Mouse (Mus musculus) lung, adult 2 months (tissue): ENCODE measurements at regions not wholly inside any gene's neighbourhood (a gene's known extent, or its start where the extent isn't known, plus 50 kb on each side); places are given as distances from the start of the nearest gene placed in this dataset.

Source experiments
- CTCF ChIP-seq: fragments of 200-500 bp; IDR thresholded peaks from 2 replicates; pipeline ENCODE4 v1.5.1; 2011; ENCODE audit warnings: mild to moderate bottlenecking, low read length, control low read depth; ENCODE audit not compliant: insufficient read depth
- POLR2A ChIP-seq: fragments of 200-500 bp; IDR thresholded peaks from 2 replicates; pipeline ENCODE4 v1.6.1; 2011; ENCODE audit warnings: low read depth, mild to moderate bottlenecking, control low read depth, low read length, borderline replicate concordance; ENCODE audit errors: extremely low read depth

DNA sequence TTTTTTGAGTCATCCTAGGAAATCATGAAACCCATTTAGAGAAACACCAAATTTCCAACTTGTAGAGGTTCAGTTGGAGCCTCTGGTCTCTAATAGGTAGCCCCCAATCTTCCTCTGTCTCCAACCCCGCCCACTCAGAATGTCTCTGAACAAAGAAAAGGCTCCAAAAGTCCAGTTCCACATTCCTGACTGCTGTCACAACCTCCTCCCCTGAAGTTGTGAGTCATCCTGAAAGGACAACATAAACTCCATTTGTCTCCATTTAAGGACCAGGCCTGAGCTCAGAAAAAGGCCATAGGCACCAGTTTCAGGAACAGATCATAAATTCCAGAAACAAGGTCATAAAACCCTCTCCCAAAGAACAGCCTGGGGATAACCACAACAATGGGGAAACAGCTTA lies 79.4 kb upstream of the Gm34302 start:
- TF ChIP-seq POLR2A (no peak), CTCF (no peak)
